Mouse (Mus musculus): ENCODE measurements around the gene Edc4. TPM values are rescaled to one million over a fixed set of nuclear protein-coding genes. Genes with fewer than 3 reads are reported as not detected.
A peak's percentile ranks its signal among the peaks of the same experiment; 100 is the strongest.
"Not testable (repeated sequence)": the region's sequence is repeated elsewhere in the genome, so short reads cannot be mapped to it uniquely, and the experiment has no call there.

Edc4 gene
- 71.3 and 74.7 TPM in 2 replicates for polyA plus RNA-seq (2012; rRNA removed)

DNA sequence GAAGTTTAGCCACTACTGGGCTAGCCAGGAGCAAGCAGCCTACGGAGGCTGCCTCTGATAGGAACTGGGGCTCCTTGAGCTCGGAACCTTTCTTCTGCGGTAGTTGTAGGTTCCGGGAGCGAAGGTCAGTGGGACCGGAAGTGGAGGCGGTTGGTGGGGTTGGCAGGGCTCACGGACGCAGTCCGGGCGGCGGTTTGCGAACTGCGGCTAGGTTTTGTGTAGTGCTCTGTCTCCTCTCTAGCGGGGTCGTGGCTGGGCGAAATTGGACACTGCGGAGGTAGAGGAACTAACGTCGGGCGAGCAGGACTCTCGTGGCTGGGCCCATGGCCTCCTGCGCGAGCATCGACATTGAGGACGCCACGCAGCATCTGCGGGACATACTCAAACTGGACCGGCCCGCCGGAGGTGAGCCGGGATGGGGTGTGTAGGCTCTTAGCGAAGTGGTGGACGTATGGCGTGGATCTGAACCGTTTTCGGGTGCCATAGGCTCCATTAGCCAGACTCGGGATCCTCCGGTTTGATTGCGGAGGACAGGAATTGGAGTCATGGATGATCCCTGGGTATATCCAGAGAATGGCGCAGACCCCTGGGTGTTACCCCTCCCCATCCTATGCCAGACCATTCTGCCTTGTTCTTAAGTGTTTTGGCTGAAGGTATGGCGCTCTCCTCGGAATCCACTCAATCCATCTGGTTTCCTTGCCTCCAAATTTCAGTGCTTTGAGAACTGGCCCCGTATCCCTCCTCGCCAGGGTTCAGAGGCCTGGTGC lies at the start of gene Edc4:
Edc4 (plus strand) TSS at position 128 of the 767 bp plus-strand sequence.
- peak; percentile 88 for TF ChIP-seq POLR2A (IDR thresholded peaks at IDR 0.05; ENCODE audit: extremely low read depth, insufficient read depth, low read length)
- no peak for TF ChIP-seq CTCF (IDR thresholded peaks at IDR 0.05; ENCODE audit: extremely low read depth, insufficient read depth, low read length)
- peaks cover 9% of the 10 kb centered on the region for H3K4me1 ChIP-seq (ENCODE audit: control insufficient read depth, insufficient read depth, low read length)
- peak within 1 kb of the TSS; percentile 79 for H3K4me3 ChIP-seq (ENCODE audit: insufficient read depth, low read length)
- 0 out of 2 replicates have a peak within 1 kb of the TSS, but pooled peaks have one; percentile 2 for H3K27ac ChIP-seq (ENCODE audit: insufficient read depth, low read length)

DNA sequence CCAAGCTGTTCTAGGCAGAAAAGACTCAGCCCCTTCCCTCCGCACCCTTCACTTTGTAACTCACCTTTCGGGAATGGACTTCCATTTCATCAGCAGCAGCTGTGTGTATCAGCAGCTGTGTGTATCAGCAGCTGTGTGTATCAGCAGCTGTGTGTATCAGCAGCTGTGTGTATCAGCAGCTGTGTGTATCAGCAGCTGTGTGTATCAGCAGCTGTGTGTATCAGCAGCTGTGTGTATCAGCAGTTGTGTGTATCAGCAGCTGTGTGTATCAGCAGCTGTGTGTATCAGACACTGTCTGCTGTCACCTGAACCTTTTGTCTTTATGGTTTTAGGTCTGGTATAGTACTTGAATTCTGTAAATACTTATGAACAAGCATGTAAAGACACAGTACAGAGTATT lies 46.9 kb upstream of the Edc4 start:
- not testable (repeated sequence) for H3K27ac ChIP-seq (ENCODE audit: insufficient read depth, low read length); H3K4me1 ChIP-seq (ENCODE audit: control insufficient read depth, insufficient read depth, low read length); H3K4me3 ChIP-seq (ENCODE audit: insufficient read depth, low read length)

DNA sequence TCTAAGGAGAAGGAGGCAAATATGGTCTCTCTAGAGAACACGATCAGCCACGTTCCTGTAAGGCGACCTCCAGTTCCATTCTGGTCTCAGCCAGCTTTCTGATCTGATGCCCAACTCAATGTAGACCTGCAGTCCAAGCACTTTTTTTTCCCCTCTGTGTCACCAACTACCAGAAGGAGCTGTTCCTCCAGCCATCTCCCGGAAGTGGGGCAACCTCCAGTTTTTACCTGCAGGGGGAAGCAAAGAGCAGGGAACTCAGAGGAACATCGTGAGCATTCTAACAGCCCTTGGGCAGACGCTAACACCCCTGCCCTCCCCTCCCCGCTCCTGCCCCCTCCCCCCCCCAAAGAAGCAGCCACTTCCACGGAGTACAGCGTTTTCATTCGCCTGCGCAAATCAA lies 45.4 kb upstream of the Edc4 start:
- TF ChIP-seq CTCF (IDR thresholded peaks at IDR 0.05; ENCODE audit: extremely low read depth, insufficient read depth, low read length), result peak; percentile 57
- no peak for TF ChIP-seq POLR2A (IDR thresholded peaks at IDR 0.05; ENCODE audit: extremely low read depth, insufficient read depth, low read length)
- no peaks in the 10 kb centered on the region for H3K4me1 ChIP-seq (ENCODE audit: control insufficient read depth, insufficient read depth, low read length)
- H3K27ac ChIP-seq (ENCODE audit: insufficient read depth, low read length), result no peak overlapping the region

DNA sequence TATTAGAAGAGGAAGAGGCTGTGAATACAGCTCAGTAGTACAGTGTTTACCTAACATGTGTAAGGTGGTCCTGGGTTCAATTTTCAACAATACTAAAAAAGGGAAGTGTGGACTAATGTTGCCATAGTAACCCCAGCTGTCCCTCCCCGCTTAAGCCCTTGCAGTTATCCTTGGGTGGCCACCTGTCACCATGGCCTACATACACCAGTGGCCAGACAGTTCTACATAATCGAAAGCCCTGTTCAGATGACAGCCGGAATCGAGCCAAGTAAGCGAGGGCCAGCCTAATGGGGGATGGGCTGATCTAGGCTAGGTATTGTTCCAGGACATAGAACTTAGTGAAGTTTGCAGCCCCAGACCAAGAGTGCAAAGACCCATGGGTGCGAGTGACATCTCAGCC lies 43.7 kb upstream of the Edc4 start:
- Histone ChIP-seq H3K27ac (ENCODE audit: insufficient read depth, low read length) (no peak overlapping the region), H3K4me1 (ENCODE audit: control insufficient read depth, insufficient read depth, low read length) (no peaks in the 10 kb centered on the region), H3K4me3 (ENCODE audit: insufficient read depth, low read length) (no peak overlapping the region)
- no peak for TF ChIP-seq POLR2A (IDR thresholded peaks at IDR 0.05; ENCODE audit: extremely low read depth, insufficient read depth, low read length)
- no peak for TF ChIP-seq CTCF (IDR thresholded peaks at IDR 0.05; ENCODE audit: extremely low read depth, insufficient read depth, low read length)

More for the DNA sequence above, 45.4 kb upstream of the Edc4 start:
- H3K4me3 ChIP-seq (ENCODE audit: insufficient read depth, low read length), result no peak overlapping the region

DNA sequence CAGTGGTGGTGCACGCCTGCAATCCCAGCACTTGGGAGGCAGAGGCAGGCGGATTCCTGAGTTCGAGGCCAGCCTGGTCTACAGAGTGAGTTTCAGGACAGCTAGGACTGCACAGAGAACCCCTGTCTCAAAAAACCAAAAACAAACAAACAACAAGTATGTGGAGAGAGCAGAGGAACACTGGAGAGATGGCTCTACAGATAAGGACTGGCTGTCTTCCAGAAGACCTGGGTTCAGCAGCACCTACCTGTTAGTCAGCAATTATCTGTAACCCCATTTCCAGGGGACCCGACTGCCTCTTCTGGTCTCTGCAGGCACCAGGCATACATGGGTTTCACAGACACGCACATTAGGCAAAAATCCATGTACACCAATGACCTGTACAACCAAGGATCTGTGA lies 41.5 kb upstream of the Edc4 start:
- Histone ChIP-seq H3K27ac (ENCODE audit: insufficient read depth, low read length) (no peak overlapping the region), H3K4me1 (ENCODE audit: control insufficient read depth, insufficient read depth, low read length) (no peaks in the 10 kb centered on the region)
- no peak for TF ChIP-seq CTCF (IDR thresholded peaks at IDR 0.05; ENCODE audit: extremely low read depth, insufficient read depth, low read length)
- TF ChIP-seq POLR2A (IDR thresholded peaks at IDR 0.05; ENCODE audit: extremely low read depth, insufficient read depth, low read length), result no peak

DNA sequence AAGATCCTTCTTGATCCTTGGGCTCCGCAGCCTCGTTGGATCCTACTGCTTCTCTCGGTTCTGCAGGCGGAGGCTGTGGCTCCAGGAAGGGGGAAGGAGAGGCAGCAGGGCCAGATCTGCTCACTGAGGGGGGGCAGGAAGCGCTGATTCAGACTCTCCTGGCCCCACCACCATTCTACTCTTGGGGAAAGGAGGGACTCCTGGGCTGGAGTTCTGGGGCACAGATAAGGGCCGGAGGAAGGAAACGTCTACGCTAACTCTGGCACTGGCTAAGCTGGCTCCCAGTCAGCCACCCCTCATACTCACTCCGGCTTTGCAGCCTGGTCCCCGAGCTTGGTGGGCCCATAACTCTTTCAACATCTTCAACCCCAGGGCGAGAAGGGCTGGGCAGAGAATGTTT lies 34.0 kb upstream of the Edc4 start:
- TF ChIP-seq CTCF (IDR thresholded peaks at IDR 0.05; ENCODE audit: extremely low read depth, insufficient read depth, low read length), result no peak
- TF ChIP-seq POLR2A (IDR thresholded peaks at IDR 0.05; ENCODE audit: extremely low read depth, insufficient read depth, low read length), result no peak
- H3K4me3 ChIP-seq (ENCODE audit: insufficient read depth, low read length), result no peak overlapping the region
- no peaks in the 10 kb centered on the region for H3K4me1 ChIP-seq (ENCODE audit: control insufficient read depth, insufficient read depth, low read length)

More for the DNA sequence above, 41.5 kb upstream of the Edc4 start:
- no peak overlapping the region for H3K4me3 ChIP-seq (ENCODE audit: insufficient read depth, low read length)

DNA sequence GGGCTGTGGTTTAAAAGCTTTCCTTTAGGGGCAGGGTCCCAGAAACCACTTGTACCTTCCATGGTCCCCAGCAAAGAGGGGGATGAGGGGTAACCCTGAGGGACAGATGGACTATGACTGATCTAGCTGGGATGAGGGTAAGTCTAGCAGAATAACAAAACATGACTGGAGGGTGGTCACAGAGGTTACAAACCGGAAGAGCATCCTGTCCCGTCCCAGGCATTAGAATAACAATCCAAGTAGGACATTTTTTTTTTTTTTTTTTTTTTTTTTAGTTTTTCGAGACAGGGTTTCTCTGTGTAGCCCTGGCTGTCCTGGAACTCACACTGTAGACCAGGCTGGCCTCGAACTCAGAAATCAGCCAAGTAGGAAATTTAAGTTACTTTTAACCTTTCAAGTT lies 30.7 kb upstream of the Edc4 start:
- TF ChIP-seq POLR2A (IDR thresholded peaks at IDR 0.05; ENCODE audit: extremely low read depth, insufficient read depth, low read length) (no peak), CTCF (IDR thresholded peaks at IDR 0.05; ENCODE audit: extremely low read depth, insufficient read depth, low read length) (no peak)
- 0 out of 2 replicates have a peak, but pooled peaks cover 1% of the 10 kb centered on the region for H3K4me1 ChIP-seq (ENCODE audit: control insufficient read depth, insufficient read depth, low read length)

More for the DNA sequence above, 34.0 kb upstream of the Edc4 start:
- H3K27ac ChIP-seq (ENCODE audit: insufficient read depth, low read length), result no peak overlapping the region

DNA sequence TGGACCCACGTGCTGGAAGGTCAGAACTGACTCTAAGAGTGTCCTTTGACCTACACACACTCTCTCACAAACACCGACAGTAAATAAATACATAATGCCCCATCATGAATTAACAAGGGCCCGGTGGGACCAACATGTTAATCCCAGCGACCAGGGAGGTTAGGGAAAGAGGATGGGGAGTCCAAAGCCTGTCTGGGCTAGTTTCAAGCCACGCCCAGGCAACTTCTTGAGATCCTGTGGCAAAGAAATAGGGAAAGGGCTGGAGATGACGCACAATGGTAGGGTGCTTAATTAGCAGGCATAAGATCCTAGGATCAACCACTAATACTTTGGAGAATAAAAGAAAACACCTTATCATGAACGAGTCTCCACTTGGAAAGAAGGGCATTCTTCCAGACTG lies 30.1 kb upstream of the Edc4 start:
- TF ChIP-seq POLR2A (IDR thresholded peaks at IDR 0.05; ENCODE audit: extremely low read depth, insufficient read depth, low read length) (no peak), CTCF (IDR thresholded peaks at IDR 0.05; ENCODE audit: extremely low read depth, insufficient read depth, low read length) (no peak)
- Histone ChIP-seq H3K27ac (ENCODE audit: insufficient read depth, low read length) (no peak overlapping the region), H3K4me3 (ENCODE audit: insufficient read depth, low read length) (no peak overlapping the region), H3K4me1 (ENCODE audit: control insufficient read depth, insufficient read depth, low read length) (0 out of 2 replicates have a peak, but pooled peaks cover 1% of the 10 kb centered on the region)

More for the DNA sequence above, 30.7 kb upstream of the Edc4 start:
- Histone ChIP-seq H3K4me3 (ENCODE audit: insufficient read depth, low read length) (no peak overlapping the region), H3K27ac (ENCODE audit: insufficient read depth, low read length) (no peak overlapping the region)

DNA sequence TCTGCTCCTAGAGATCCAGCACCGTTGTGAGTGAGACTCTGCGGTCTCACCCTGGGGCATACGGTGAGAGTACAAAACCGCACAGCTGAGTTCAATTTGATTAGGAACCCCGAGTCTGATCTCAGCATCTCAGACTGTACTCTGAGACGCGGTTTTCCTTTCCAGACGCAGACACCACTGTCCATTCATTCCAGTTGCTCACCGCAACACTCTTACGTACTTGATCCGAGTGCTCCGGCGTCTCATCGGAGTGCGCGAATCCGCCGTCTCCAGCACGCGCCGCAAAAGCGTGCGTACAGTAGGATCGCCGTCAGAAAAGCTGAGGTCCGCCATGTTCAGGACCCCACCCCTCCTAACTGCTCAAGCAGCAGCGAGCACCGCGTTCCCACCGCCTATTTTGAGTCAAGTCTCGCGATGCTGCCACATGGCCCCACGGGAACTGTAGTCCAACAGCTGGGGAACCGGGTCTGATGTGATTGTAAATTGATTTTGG lies 29.0 kb upstream of the Edc4 start:
- H3K4me1 ChIP-seq (ENCODE audit: control insufficient read depth, insufficient read depth, low read length), result peaks cover 4% of the 10 kb centered on the region; the same call in 1 of the 2 replicates
- H3K27ac ChIP-seq (ENCODE audit: insufficient read depth, low read length), result no peak overlapping the region
- peak overlapping the region; percentile 69 for H3K4me3 ChIP-seq (ENCODE audit: insufficient read depth, low read length)
- TF ChIP-seq CTCF (IDR thresholded peaks at IDR 0.05; ENCODE audit: extremely low read depth, insufficient read depth, low read length), result no peak
- peak; percentile 81; the same call in 1 of the 2 replicates for TF ChIP-seq POLR2A (IDR thresholded peaks at IDR 0.05; ENCODE audit: extremely low read depth, insufficient read depth, low read length)

DNA sequence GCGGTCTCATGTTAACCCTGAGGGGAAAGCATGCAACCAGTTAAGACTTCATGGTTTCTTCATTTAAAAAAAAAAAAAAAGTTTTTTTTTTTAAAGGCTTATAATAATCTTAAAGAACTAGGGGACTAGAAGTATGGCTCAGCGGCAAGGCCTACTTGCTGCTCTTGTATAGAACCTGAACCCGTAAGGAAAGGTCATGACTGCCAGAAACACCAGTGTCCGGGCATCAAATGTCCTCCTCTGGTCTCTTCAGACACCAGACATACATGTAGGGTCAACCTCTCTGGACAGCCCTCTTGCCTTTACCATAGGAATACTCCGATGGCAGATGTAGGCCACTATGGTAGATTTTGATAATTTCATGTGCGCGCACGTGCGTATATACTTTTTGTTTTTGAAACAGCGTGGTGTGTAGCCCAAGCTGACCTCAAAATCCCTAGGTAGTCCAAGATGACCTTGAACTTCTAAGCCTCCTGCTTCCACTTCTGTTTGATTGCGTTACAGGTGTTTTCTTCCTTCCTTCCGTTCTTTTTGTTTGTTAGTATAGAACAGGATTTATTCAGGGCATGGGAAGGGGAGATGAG lies 28.4 kb upstream of the Edc4 start:
- Histone ChIP-seq H3K27ac (ENCODE audit: insufficient read depth, low read length) (no peak overlapping the region), H3K4me3 (ENCODE audit: insufficient read depth, low read length) (peak overlapping the region; percentile 69; the same call in 1 of the 2 replicates), H3K4me1 (ENCODE audit: control insufficient read depth, insufficient read depth, low read length) (peaks cover 4% of the 10 kb centered on the region; the same call in 1 of the 2 replicates)
- TF ChIP-seq POLR2A (IDR thresholded peaks at IDR 0.05; ENCODE audit: extremely low read depth, insufficient read depth, low read length) (no peak), CTCF (IDR thresholded peaks at IDR 0.05; ENCODE audit: extremely low read depth, insufficient read depth, low read length) (no peak)
